Mouse (Mus musculus) v-Abl transformed pro-B cells (cell line): ENCODE measurements at regions not wholly inside any gene's neighbourhood (a gene's known extent, or its start where the extent isn't known, plus 50 kb on each side); places are given as distances from the start of the nearest gene placed in this dataset.

Experiments
- in situ Hi-C, 2 experiments: fragments of 400-800 bp; cut with MboI; formaldehyde crosslinking; loops; one replicate each; pipeline ENCODE4 v1.15.1; 2025; ENCODE audit not compliant: unreplicated experiment in 2 of 2

GRCm38 (mm10) chr10:118795061-118795407 lies 75.0 kb downstream of the Dyrk2 start:
- in situ Hi-C loops, result loop anchor here (5.0 to 10.0 kb wide), 3 partner anchors 180 to 190 kb away; no protein-coding TSS in a partner anchor

GRCm38 (mm10) chr10:118796512-118796911 lies 73.5 kb downstream of the Dyrk2 start:
- in situ Hi-C loops, result loop anchor here (5.0 to 10.0 kb wide), 3 partner anchors 178 to 192 kb away; no protein-coding TSS in a partner anchor

DNA sequence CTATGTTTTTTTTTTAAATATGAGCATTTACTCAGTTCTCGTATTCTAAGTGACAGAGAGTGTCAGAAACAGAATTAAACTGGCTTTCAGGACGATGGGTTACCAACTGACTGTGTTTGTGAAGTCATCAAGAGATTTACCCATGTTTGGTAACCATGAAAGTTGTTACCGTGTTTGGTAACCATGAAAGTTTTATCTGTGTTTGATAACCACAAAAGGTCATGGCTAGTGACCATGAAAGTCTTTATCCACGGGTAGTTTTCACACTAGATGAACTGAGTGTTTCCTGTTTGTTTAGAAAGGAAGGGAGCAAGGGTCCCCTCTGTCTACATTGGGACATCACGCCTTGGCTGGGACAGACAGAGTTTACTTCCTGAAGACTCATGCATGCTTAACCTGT lies 72.8 kb downstream of the Dyrk2 start:
- in situ Hi-C loops, result loop anchor here (5.0 to 10.0 kb wide), 3 partner anchors 178 to 192 kb away; no protein-coding TSS in a partner anchor

- in situ Hi-C loops, result loop anchor here (5.0 to 10.0 kb wide), 4 partner anchors 175 to 605 kb away; no protein-coding TSS in a partner anchor
Measured at GRCm38 (mm10) chr10:118799767-118800166, 70.2 kb downstream of the Dyrk2 start.

DNA sequence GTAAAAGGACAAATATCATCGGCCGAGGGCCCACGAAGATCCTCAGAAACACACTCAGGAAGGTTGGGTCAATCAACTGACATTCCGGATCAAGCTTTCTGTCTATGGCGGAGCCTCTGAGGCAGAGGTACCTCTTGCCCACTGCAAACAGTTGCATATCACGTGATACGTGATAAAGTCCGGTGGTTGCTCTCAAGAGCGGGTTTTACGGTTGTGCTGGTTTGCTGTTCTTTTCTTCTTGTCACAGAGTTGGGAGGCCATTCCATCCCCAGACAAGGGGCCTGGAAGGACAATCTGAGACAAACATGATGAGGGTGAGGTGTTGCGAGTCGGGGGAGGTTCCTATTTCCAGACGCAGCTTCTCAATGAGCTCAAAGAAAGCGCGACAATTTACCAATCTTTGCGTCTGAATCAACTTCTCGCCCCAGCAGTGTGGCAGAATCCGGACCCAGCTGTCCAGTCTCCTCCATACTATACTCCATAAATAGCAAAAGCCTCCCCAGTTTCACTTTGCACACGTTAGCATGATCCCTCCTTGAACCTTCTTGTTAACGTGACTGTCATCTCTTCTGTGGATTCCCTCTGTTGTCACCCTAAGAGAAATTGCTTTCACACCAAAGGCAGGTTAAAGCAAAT lies 66.0 kb downstream of the Dyrk2 start:
- in situ Hi-C loops, result loop anchor here in 1 of 2 experiments (10.0 kb wide), 1 partner anchor 601 kb away; no protein-coding TSS in a partner anchor

DNA sequence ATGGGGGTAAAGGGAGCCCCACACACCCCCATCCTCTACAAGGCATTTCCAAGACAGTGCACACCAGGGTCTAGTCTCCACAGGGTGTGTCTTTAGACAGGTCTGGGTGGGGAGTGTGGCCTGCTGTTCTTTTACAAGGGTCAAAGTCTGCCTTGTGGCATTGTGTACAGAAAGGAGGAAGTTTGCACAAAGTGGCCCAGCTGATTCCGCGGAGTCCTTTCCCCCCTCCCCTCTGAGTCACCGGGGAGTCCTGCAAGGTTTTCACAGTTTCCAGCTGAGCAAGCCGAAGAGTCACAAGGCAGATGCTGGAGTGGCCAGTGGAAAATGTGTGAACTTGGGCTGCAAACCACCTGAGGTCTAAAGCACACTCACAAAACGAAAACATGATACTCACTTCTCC lies 65.4 kb downstream of the Dyrk2 start:
- in situ Hi-C loops, result loop anchor here in 1 of 2 experiments (10.0 kb wide), 1 partner anchor 600 kb away; no protein-coding TSS in a partner anchor
